Mouse (Mus musculus) olfactory bulb, adult 2 months (tissue): Measurements from ENCODE around the gene Cntn4. TPM values are rescaled to one million over a fixed set of nuclear protein-coding genes. Genes with fewer than 3 reads are reported as not detected.

Experiments used
- H3K27ac ChIP-seq: fragments of 200-500 bp; 2 replicates; pipeline ENCODE4 v1.5.1; 2012; ENCODE audit warnings: low read depth, low read length; ENCODE audit not compliant: insufficient read depth
- H3K4me1 ChIP-seq: fragments of 200-500 bp; 2 replicates; pipeline ENCODE4 v1.6.1; 2012; ENCODE audit warnings: low read length; ENCODE audit not compliant: control insufficient read depth, insufficient read depth
- H3K4me3 ChIP-seq: fragments of 200-500 bp; 2 replicates; pipeline ENCODE4 v1.5.1; 2012; ENCODE audit warnings: mild to moderate bottlenecking, low read depth, low read length, moderate library complexity; ENCODE audit not compliant: insufficient read depth
- CTCF ChIP-seq: fragments of 200-500 bp; IDR thresholded peaks from 2 replicates; pipeline ENCODE4 v1.5.1; 2012; ENCODE audit warnings: low read depth, mild to moderate bottlenecking, low read length, moderate library complexity; ENCODE audit not compliant: insufficient read depth
- POLR2A ChIP-seq: fragments of 200-500 bp; IDR thresholded peaks from 2 replicates; pipeline ENCODE4 v1.6.1; 2012; ENCODE audit warnings: mild to moderate bottlenecking, low read depth, low read length, moderate library complexity; ENCODE audit not compliant: insufficient read depth
- WGBS: fragments of 180-500 bp; shearing (Covaris S2); methylation state at CpG from one replicate; pipeline ENCODE4 v1.1.7; 2018; 5-methylcytosine and 5-hydroxymethylcytosine counted together
- polyA plus RNA-seq: library from polyadenylated mRNA; stranded (reverse); fragments of >200 nt; gene quantifications from 2 replicates; pipeline ENCODE4 v1.2.4, GENCODE M21; 2012; ENCODE audit warnings: low replicate concordance; ENCODE audit not compliant: missing spikeins, insufficient read depth, insufficient read length

The Cntn4 gene
- polyA plus RNA-seq, 1 experiment = not detected

- Histone ChIP-seq H3K27ac (no peak overlapping the region), H3K4me3 (no peak overlapping the region), H3K4me1 (no peaks in the 10 kb centered on the region)
- WGBS = 29% methylated on average over 2 of the region's 2 CpGs
- TF ChIP-seq POLR2A (no peak), CTCF (no peak)
Observed at GRCm38 (mm10) chr6:106473871-106474270, 796.4 kb downstream of the Cntn4 start.

- no peaks in the 10 kb centered on the region for H3K4me1 ChIP-seq
- H3K27ac ChIP-seq = no peak overlapping the region
- no peak for TF ChIP-seq POLR2A
- no peak for TF ChIP-seq CTCF
- 74% methylated on average over 1 of the region's 1 CpGs for WGBS
- H3K4me3 ChIP-seq = no peak overlapping the region
Observed at GRCm38 (mm10) chr6:106481533-106481932, 804.1 kb downstream of the Cntn4 start.

- WGBS = 72% methylated on average over 3 of the region's 3 CpGs
- Histone ChIP-seq H3K4me3 (no peak overlapping the region), H3K27ac (no peak overlapping the region), H3K4me1 (no peaks in the 10 kb centered on the region)
- TF ChIP-seq CTCF = no peak
- no peak for TF ChIP-seq POLR2A
Observed at GRCm38 (mm10) chr6:106496303-106496702, 818.8 kb downstream of the Cntn4 start.

GRCm38 (mm10) chr6:106499166-106499565 is 821.7 kb downstream of the Cntn4 start:
- no peak overlapping the region for H3K27ac ChIP-seq
- TF ChIP-seq CTCF (no peak), POLR2A (no peak)
- WGBS = 76% methylated on average over 3 of the region's 3 CpGs
- no peaks in the 10 kb centered on the region for H3K4me1 ChIP-seq
- no peak overlapping the region for H3K4me3 ChIP-seq

- Histone ChIP-seq H3K4me1 (no peaks in the 10 kb centered on the region), H3K4me3 (no peak overlapping the region), H3K27ac (no peak overlapping the region)
- TF ChIP-seq POLR2A (no peak), CTCF (no peak)
- WGBS = 34% methylated on average over 9 of the region's 9 CpGs
Observed at GRCm38 (mm10) chr6:106503961-106504360, 826.5 kb downstream of the Cntn4 start.

GRCm38 (mm10) chr6:106520367-106520766 is 842.9 kb downstream of the Cntn4 start:
- H3K4me3 ChIP-seq = no peak overlapping the region
- no peaks in the 10 kb centered on the region for H3K4me1 ChIP-seq
- 13% methylated on average over 1 of the region's 1 CpGs for WGBS
- H3K27ac ChIP-seq = no peak overlapping the region
- TF ChIP-seq POLR2A = no peak
- TF ChIP-seq CTCF = no peak

- Histone ChIP-seq H3K4me3 (no peak overlapping the region), H3K4me1 (no peaks in the 10 kb centered on the region), H3K27ac (no peak overlapping the region)
- TF ChIP-seq POLR2A (no peak), CTCF (no peak)
Observed at GRCm38 (mm10) chr6:106543500-106543899, 866.0 kb downstream of the Cntn4 start.

GRCm38 (mm10) chr6:106561649-106562048 is 884.2 kb downstream of the Cntn4 start:
- no peak for TF ChIP-seq CTCF
- TF ChIP-seq POLR2A = no peak

GRCm38 (mm10) chr6:106565316-106565715 is 887.9 kb downstream of the Cntn4 start:
- 68% methylated on average over 7 of the region's 7 CpGs for WGBS

More at GRCm38 (mm10) chr6:106561649-106562048, 884.2 kb downstream of the Cntn4 start:
- no peaks in the 10 kb centered on the region for H3K4me1 ChIP-seq
- 64% methylated on average over 6 of the region's 6 CpGs for WGBS
- no peak overlapping the region for H3K27ac ChIP-seq
- H3K4me3 ChIP-seq = no peak overlapping the region

More at GRCm38 (mm10) chr6:106565316-106565715, 887.9 kb downstream of the Cntn4 start:
- H3K27ac ChIP-seq = no peak overlapping the region
- H3K4me1 ChIP-seq = no peaks in the 10 kb centered on the region
- no peak for TF ChIP-seq POLR2A
- H3K4me3 ChIP-seq = no peak overlapping the region
